Mouse (Mus musculus) bone marrow macrophage, adult 2 months (primary cell): Measurements from ENCODE around the gene Stpg3. TPM values are rescaled to one million over a fixed set of nuclear protein-coding genes. Genes with fewer than 3 reads are reported as not detected.

ENCODE experiments used
- H3K27ac ChIP-seq: 2 replicates; pipeline ENCODE4 v1.5.1; 2012; ENCODE audit warnings: low read depth, low read length; ENCODE audit not compliant: insufficient read depth
- H3K4me1 ChIP-seq: 2 replicates; pipeline ENCODE4 v1.6.1; 2012; ENCODE audit warnings: low read length; ENCODE audit not compliant: control insufficient read depth, insufficient read depth
- H3K4me3 ChIP-seq: 2 replicates; pipeline ENCODE4 v1.5.1; 2012; ENCODE audit warnings: mild to moderate bottlenecking, low read length, moderate library complexity; ENCODE audit not compliant: insufficient read depth
- CTCF ChIP-seq: IDR thresholded peaks from 2 replicates; pipeline ENCODE4 v1.5.1; 2012; ENCODE audit warnings: low read depth, mild to moderate bottlenecking, low read length, moderate library complexity
- POLR2A ChIP-seq: IDR thresholded peaks from 2 replicates; pipeline ENCODE4 v1.6.1; 2012; ENCODE audit warnings: mild to moderate bottlenecking, low read depth, low read length, borderline replicate concordance
- polyA plus RNA-seq: library from polyadenylated mRNA; stranded (reverse); fragments of >200 nt; gene quantifications from 2 replicates; pipeline ENCODE4 v1.2.4, GENCODE M21; 2012; ENCODE audit not compliant: missing spikeins, insufficient read depth, insufficient read length

The Stpg3 gene
- polyA plus RNA-seq, 1 experiment, result not detected

- TF ChIP-seq POLR2A, result no peak
- TF ChIP-seq CTCF, result no peak
- Histone ChIP-seq H3K4me3 (peak within 1 kb of the TSS; percentile 97), H3K27ac (peak within 1 kb of the TSS; percentile 58), H3K4me1 (peaks cover 11% of the 10 kb centered on the region)
Measured at GRCm38 (mm10) chr2:25211121-25211670, 3.2 kb downstream of the Stpg3 start, which contains the start of gene Nelfb. Gene Nelfb (minus strand): TSS chr2:25211489.

DNA sequence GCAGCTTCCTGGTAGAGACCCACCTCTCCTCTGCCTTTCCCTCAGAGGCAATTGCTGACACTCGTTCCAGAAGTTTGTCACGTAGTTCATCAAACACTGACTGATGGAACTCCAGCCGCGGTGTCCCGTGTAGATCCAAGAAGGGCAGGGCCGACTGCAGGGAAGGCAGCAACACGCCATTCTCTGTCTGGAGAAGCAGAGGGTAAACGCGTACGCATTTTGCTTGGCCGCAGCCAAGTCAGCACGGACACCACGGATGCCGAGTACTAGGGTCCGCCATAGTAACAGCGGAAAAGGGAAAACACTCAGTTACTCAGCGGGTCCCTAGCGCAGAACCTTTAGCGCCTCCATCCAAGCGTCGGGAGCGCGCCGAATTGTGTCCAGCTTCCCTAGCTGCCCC lies 3.8 kb downstream of the Stpg3 start:
- H3K27ac ChIP-seq, result peak overlapping the region; percentile 58; the same call in 1 of the 2 replicates
- no peak for TF ChIP-seq CTCF
- no peak for TF ChIP-seq POLR2A
- peaks cover 11% of the 10 kb centered on the region for H3K4me1 ChIP-seq
- peak overlapping the region; percentile 97 for H3K4me3 ChIP-seq

DNA sequence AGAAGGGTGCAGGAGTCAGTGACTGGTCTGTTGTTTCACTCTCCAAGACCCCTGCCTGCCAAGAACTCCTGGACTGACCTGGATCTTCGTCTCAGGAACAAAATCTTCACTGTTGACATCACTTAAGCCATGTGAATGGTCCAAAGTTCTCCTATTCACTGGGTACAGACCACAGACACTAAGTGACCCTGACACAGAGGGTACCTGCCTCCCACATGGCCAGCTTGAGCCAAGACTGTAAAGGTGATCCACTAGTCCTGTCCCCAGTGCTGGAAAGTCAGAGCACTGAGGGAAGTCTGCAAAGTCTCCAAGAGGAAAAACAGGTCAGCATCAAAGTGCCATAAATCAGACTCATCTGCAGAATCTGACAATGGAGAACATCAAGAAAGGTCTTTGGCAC lies 6.8 kb downstream of the Stpg3 start:
- Histone ChIP-seq H3K27ac (no peak overlapping the region), H3K4me1 (peaks cover 11% of the 10 kb centered on the region), H3K4me3 (no peak overlapping the region)
- no peak for TF ChIP-seq POLR2A
- TF ChIP-seq CTCF, result no peak

- Histone ChIP-seq H3K4me1 (peaks cover 3% of the 10 kb centered on the region; the same call in 1 of the 2 replicates), H3K4me3 (no peak overlapping the region), H3K27ac (no peak overlapping the region)
- TF ChIP-seq POLR2A (no peak), CTCF (no peak)
Measured at GRCm38 (mm10) chr2:25203631-25204214, 10.7 kb downstream of the Stpg3 start.

- peaks cover 15% of the 10 kb centered on the region for H3K4me1 ChIP-seq
- no peak overlapping the region for H3K4me3 ChIP-seq
- H3K27ac ChIP-seq, result no peak overlapping the region
- TF ChIP-seq POLR2A (no peak), CTCF (no peak)
Measured at GRCm38 (mm10) chr2:25200631-25201030, 13.8 kb downstream of the Stpg3 start.

DNA sequence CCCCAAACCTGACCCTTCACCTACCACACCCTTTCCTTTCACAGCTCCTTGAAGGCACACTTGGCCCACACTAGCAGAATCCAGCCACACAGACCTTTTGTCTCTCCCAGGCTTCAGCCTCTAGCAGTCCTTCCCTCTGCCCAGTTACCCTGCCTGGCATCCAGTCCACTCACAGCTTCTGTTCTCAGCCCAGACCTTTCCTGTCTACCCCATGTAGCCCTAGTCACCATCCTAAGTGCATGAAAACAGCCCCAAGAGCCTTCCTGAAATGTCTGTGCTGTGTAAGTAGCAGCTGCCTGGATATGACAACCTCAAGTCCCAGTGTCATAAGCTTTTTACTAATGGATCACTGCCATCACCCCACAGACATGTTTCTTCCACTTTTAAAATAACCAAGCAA lies 16.5 kb downstream of the Stpg3 start:
- peaks cover 21% of the 10 kb centered on the region for H3K4me1 ChIP-seq
- peak overlapping the region; percentile 87; the same call in 1 of the 2 replicates for H3K27ac ChIP-seq
- H3K4me3 ChIP-seq, result no peak overlapping the region
- TF ChIP-seq CTCF (no peak), POLR2A (no peak)

- H3K4me1 ChIP-seq, result peaks cover 21% of the 10 kb centered on the region
- H3K4me3 ChIP-seq, result peak overlapping the region; percentile 76
- TF ChIP-seq CTCF, result no peak
- TF ChIP-seq POLR2A, result no peak
- peak overlapping the region; percentile 87 for H3K27ac ChIP-seq
Measured at GRCm38 (mm10) chr2:25197191-25197590, 17.2 kb downstream of the Stpg3 start.

- peak within 1 kb of the TSS; percentile 76 for H3K4me3 ChIP-seq
- TF ChIP-seq CTCF (no peak), POLR2A (no peak)
- H3K27ac ChIP-seq, result peak within 1 kb of the TSS; percentile 87
- H3K4me1 ChIP-seq, result peaks cover 21% of the 10 kb centered on the region
Measured at GRCm38 (mm10) chr2:25196172-25196954, 18.1 kb downstream of the Stpg3 start, which contains the start of gene Tor4a. Gene Tor4a (minus strand): TSS chr2:25196886.

GRCm38 (mm10) chr2:25195211-25196156 lies 19.0 kb downstream of the Stpg3 start:
- Histone ChIP-seq H3K27ac (peak overlapping the region; percentile 87), H3K4me1 (peaks cover 21% of the 10 kb centered on the region), H3K4me3 (peak overlapping the region; percentile 76)
- no peak for TF ChIP-seq CTCF
- no peak for TF ChIP-seq POLR2A
